Mouse (Mus musculus) limb, embryonic 13.5 days (tissue): ENCODE measurements around the gene Hat1. TPM values are rescaled to one million over a fixed set of nuclear protein-coding genes. Genes with fewer than 3 reads are reported as not detected.

Source experiments
- ATAC-seq: fragments of 200-750 bp; cut with Nextera tagmentation; 2 replicates; pipeline ENCODE4 v1.8.0; 2017; ENCODE audit warnings: low read depth, moderate number of reproducible peaks, moderate TSS enrichment; ENCODE audit not compliant: low FRiP score
- H3K27ac ChIP-seq: fragments of 300-500 bp; sonication (generic); 2 replicates; pipeline ENCODE4 v1.5.1; 2015; ENCODE audit warnings: inconsistent platforms, mild to moderate bottlenecking, moderate library complexity
- H3K27me3 ChIP-seq: fragments of 300-500 bp; sonication (generic); 2 replicates; pipeline ENCODE4 v1.6.1; 2015; ENCODE audit warnings: mild to moderate bottlenecking, inconsistent platforms
- H3K36me3 ChIP-seq: fragments of 300-500 bp; sonication (generic); 2 replicates; pipeline ENCODE4 v1.6.1; 2015; ENCODE audit warnings: inconsistent platforms, mild to moderate bottlenecking, moderate library complexity
- H3K4me1 ChIP-seq: fragments of 300-500 bp; sonication (generic); 2 replicates; pipeline ENCODE4 v1.6.1; 2015; ENCODE audit warnings: inconsistent platforms
- H3K4me2 ChIP-seq: fragments of 300-500 bp; sonication (generic); replicated peaks from 2 replicates; pipeline ENCODE4 v1.6.1; 2015; ENCODE audit warnings: inconsistent platforms, mild to moderate bottlenecking, moderate library complexity
- H3K4me3 ChIP-seq: fragments of 300-500 bp; sonication (generic); 2 replicates; pipeline ENCODE4 v1.5.1; 2015; ENCODE audit warnings: moderate library complexity, mild to moderate bottlenecking, inconsistent platforms
- H3K9ac ChIP-seq: fragments of 300-500 bp; sonication (generic); 2 replicates; pipeline ENCODE4 v1.6.1; 2015; ENCODE audit warnings: mild to moderate bottlenecking, inconsistent platforms
- H3K9me3 ChIP-seq: fragments of 300-500 bp; sonication (generic); 2 replicates; pipeline ENCODE4 v1.6.1; 2016; ENCODE audit warnings: inconsistent platforms
- WGBS: fragments of 180-500 bp; shearing (Covaris S2); methylation state at CpG from one replicate; pipeline ENCODE4 v1.1.7; 2015; 5-methylcytosine and 5-hydroxymethylcytosine counted together
- polyA plus RNA-seq: library from polyadenylated mRNA; unstranded; fragments of >200 nt; fragmentation: Nextera tagmentation; extraction: Ambion mirVana; gene quantifications from 2 replicates; pipeline ENCODE4 v1.2.1, GENCODE M21; 2015

Gene Hat1
- 120 and 122 TPM in 2 replicates for polyA plus RNA-seq

DNA sequence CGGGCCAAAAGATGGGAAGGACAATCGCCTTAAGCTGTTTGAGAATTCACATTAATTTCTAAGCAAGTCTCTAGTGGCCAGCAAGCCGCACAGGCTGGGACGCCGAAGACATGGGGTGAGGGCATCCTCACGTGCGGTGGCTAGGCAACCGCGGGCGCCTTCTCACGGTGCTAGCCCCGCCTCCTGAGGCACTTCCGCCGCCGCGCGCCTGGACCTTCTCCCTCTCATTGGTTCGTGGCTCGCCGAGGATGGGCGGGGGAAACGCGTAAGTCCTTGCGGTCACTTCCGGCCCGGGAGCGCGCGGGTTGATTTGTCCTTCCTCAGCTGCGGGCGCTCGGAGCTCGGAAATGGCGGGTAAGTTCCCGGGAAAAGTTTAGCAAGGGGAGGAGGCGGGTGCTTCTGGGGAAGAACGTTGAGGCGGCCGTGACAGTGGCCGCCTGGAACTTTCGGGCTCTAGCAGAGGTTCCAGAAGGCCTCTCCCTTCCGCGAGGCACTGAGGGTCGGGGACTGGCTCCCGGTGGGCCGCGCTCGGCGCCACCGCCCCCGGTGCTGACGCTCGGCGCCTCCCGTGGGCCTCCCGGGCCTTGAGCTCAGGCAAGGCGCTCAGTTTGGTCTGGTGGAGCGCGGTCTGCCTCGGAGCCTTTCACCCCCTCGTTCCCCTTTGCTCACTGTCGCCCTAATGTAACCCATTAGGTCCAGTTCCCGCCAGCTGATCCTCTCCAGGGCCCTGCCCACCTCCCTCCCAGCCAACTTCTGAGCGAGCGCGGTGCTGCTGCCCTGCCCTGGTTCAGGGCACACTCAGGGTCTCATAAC is at the start of gene Hat1:
Gene Hat1 (plus strand): TSS at position 8 of the 813 bp plus-strand sequence.
- H3K27me3 ChIP-seq = no peaks in the 10 kb centered on the region
- H3K9me3 ChIP-seq = no peaks in the 10 kb centered on the region
- peak within 1 kb of the TSS; percentile 92 for H3K9ac ChIP-seq
- WGBS = under 1% methylated on average over 66 of the region's 66 CpGs
- H3K4me3 ChIP-seq = peak within 1 kb of the TSS; percentile 90
- H3K4me1 ChIP-seq = peaks cover 10% of the 10 kb centered on the region
- H3K4me2 ChIP-seq = peak within 1 kb of the TSS; percentile 81
- H3K27ac ChIP-seq = peak within 1 kb of the TSS; percentile 81; the same call in 1 of the 2 replicates
- H3K36me3 ChIP-seq = peaks cover 21% of the 10 kb centered on the region
- ATAC-seq = peak; percentile 99

DNA sequence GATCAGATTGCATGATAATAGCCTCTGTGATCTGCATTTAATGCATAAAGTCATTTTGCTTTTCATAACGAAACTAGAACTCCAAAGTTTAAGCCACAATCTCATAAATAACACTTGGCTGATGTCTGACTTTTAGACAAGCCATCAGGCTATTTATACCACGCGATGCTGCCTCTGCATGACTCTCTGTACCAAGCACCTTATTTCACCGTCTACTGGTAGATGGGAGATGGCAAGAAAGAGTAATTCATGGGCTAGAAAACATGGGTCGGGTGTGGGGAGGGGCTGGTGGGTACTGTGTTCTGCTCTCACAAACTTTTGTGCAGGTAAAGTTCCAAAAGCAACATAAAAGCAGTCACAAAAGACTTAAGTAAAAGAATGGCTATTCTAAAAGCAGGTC is 48.6 kb upstream of the Hat1 start:
- no peaks in the 10 kb centered on the region for H3K27me3 ChIP-seq

GRCm38 (mm10) chr2:71343884-71344640 is 44.7 kb upstream of the Hat1 start:
- no peak for ATAC-seq
- H3K4me1 ChIP-seq = no peaks in the 10 kb centered on the region
- no peak overlapping the region for H3K9ac ChIP-seq
- peaks cover 6% of the 10 kb centered on the region; the same call in 1 of the 2 replicates for H3K9me3 ChIP-seq
- WGBS = 94% methylated on average over 10 of the region's 10 CpGs
- H3K27ac ChIP-seq = no peak overlapping the region
- peaks cover 23% of the 10 kb centered on the region for H3K36me3 ChIP-seq
- H3K27me3 ChIP-seq = no peaks in the 10 kb centered on the region
- no peak overlapping the region for H3K4me2 ChIP-seq
- no peak overlapping the region for H3K4me3 ChIP-seq

More for the DNA sequence above, 48.6 kb upstream of the Hat1 start:
- Histone ChIP-seq H3K36me3 (peaks cover 23% of the 10 kb centered on the region), H3K27ac (no peak overlapping the region), H3K4me1 (no peaks in the 10 kb centered on the region), H3K9ac (no peak overlapping the region), H3K4me3 (no peak overlapping the region), H3K9me3 (peaks cover 6% of the 10 kb centered on the region; the same call in 1 of the 2 replicates), H3K4me2 (no peak overlapping the region)
- ATAC-seq = no peak
- 83% methylated on average over 5 of the region's 5 CpGs for WGBS

DNA sequence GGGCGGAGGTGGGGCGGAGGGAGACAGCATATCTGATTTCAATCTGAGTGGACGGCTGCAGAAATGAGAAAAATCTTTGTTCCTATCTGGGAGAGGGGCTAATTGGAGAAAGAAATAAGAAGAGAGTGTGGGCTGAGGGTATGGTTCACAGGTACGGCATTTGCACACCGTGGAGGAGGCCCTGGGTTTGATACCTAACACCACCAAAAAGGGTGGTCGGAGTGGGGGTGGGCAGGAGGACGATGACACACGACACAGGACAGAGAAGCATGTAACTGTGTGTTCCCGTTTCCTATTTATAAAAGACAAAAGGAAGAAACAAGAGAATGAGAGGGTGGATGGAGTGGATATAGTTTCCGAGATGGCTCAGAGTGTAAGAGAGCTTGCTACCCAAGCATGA is 41.6 kb upstream of the Hat1 start:
- H3K36me3 ChIP-seq = peaks cover 20% of the 10 kb centered on the region
- WGBS = 82% methylated on average over 10 of the region's 10 CpGs
- no peak overlapping the region for H3K9ac ChIP-seq
- no peak overlapping the region for H3K4me3 ChIP-seq
- H3K27ac ChIP-seq = no peak overlapping the region
- no peaks in the 10 kb centered on the region for H3K4me1 ChIP-seq
- no peaks in the 10 kb centered on the region for H3K27me3 ChIP-seq
- no peak for ATAC-seq
- H3K9me3 ChIP-seq = peaks cover 6% of the 10 kb centered on the region; the same call in 1 of the 2 replicates
- H3K4me2 ChIP-seq = no peak overlapping the region

DNA sequence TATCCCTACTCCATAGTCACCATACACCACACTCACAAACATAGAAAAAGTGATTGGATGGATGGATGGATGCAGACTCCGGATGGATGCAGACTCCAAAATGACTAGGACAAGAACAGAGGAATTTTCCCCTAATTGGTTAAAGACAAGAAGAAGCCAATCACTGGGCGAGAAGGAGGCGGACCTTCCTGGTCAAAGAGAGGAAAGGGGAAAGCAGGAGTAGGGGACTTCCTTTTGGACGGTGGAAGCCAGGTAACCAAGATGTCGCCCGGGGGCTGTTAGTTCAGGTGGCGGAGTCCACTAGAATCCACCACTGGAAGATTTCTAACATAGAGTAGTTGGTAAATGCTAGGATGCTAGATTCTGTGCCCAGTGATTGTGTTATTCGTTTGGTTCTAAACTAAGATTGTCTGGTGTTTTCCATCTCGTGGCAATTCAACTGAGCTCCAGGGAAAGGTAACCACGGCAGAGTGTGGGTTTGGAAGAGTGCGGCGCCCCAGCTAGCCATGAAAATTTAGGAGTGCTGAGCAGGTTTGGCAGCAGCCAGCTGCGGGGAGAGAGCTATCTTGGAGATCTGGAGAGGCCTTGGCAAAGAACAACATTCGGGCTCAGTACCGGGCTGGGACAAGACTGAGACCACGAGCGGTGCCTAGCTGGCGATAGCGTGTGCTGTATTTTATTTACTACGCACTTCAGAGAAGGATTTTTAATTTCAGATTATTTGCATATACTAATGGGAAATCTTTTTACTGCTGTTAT is 40.8 kb upstream of the Hat1 start:
- Histone ChIP-seq H3K36me3 (peaks cover 13% of the 10 kb centered on the region), H3K9me3 (peaks cover 6% of the 10 kb centered on the region; the same call in 1 of the 2 replicates), H3K9ac (no peak overlapping the region), H3K4me1 (no peaks in the 10 kb centered on the region), H3K4me2 (no peak overlapping the region), H3K4me3 (no peak overlapping the region), H3K27ac (no peak overlapping the region), H3K27me3 (no peaks in the 10 kb centered on the region)
- 92% methylated on average over 20 of the region's 20 CpGs for WGBS
- no peak for ATAC-seq

- no peaks in the 10 kb centered on the region for H3K4me1 ChIP-seq
- H3K4me3 ChIP-seq = no peak overlapping the region
- peaks cover 2% of the 10 kb centered on the region; the same call in 1 of the 2 replicates for H3K9me3 ChIP-seq
- no peak overlapping the region for H3K4me2 ChIP-seq
- no peak overlapping the region for H3K9ac ChIP-seq
- no peaks in the 10 kb centered on the region for H3K36me3 ChIP-seq
- no peaks in the 10 kb centered on the region for H3K27me3 ChIP-seq
- WGBS = 64% methylated on average over 2 of the region's 2 CpGs
- H3K27ac ChIP-seq = no peak overlapping the region
- no peak for ATAC-seq
These were observed 39.2 kb upstream of the Hat1 start for GRCm38 (mm10) chr2:71349511-71349910.

DNA sequence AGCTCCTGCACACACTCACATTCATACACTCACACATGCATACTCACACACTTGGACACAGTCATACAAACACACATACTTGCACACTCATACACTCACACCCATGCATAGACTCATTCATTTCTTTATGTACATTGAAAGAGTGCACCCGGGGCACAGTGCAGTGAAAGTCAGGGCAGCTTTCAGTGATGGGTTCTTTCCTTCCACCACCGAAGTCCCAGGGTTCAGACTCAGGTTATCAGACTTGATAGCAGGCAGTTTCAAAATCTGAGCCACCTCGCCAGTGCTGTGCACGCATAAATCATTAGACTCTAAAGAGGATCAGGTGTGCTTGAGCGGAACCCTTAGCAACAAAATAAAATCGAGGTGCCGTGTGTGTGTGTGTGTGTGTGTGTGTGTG is 38.6 kb upstream of the Hat1 start:
- Histone ChIP-seq H3K4me1 (0 out of 2 replicates have a peak, but pooled peaks cover 2% of the 10 kb centered on the region), H3K36me3 (no peaks in the 10 kb centered on the region), H3K9ac (no peak overlapping the region), H3K9me3 (no peaks in the 10 kb centered on the region), H3K4me3 (no peak overlapping the region), H3K4me2 (no peak overlapping the region), H3K27me3 (no peaks in the 10 kb centered on the region), H3K27ac (no peak overlapping the region)
- ATAC-seq = no peak
- WGBS = 80% methylated on average over 7 of the region's 7 CpGs

GRCm38 (mm10) chr2:71350904-71351726 is 37.6 kb upstream of the Hat1 start:
- ATAC-seq = no peak
- H3K36me3 ChIP-seq = no peaks in the 10 kb centered on the region
- no peak overlapping the region for H3K4me2 ChIP-seq
- no peak overlapping the region for H3K4me3 ChIP-seq
- H3K27ac ChIP-seq = no peak overlapping the region
- WGBS = 86% methylated on average over 11 of the region's 11 CpGs
- H3K9ac ChIP-seq = no peak overlapping the region
- H3K4me1 ChIP-seq = 0 out of 2 replicates have a peak, but pooled peaks cover 2% of the 10 kb centered on the region
- no peaks in the 10 kb centered on the region for H3K27me3 ChIP-seq
- H3K9me3 ChIP-seq = no peaks in the 10 kb centered on the region

DNA sequence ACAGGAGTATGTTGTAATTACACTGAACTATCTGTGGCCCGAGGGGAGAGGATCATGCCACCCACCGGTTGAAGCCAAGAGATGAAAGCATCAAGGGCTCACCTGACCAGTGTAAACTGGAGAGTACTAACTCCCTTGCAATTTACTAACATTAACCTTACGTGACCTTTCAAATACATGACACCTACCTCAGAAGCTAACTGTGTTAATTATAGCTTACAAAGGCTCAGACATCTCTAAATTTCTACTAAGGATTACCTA is 37.1 kb upstream of the Hat1 start:
- no peak overlapping the region for H3K4me2 ChIP-seq
- no peaks in the 10 kb centered on the region for H3K27me3 ChIP-seq
- no peak overlapping the region for H3K4me3 ChIP-seq
- H3K9ac ChIP-seq = no peak overlapping the region
- 0 out of 2 replicates have a peak, but pooled peaks cover 2% of the 10 kb centered on the region for H3K4me1 ChIP-seq
- H3K36me3 ChIP-seq = no peaks in the 10 kb centered on the region
- no peaks in the 10 kb centered on the region for H3K9me3 ChIP-seq
- WGBS = 71% methylated on average over 3 of the region's 3 CpGs
- no peak for ATAC-seq
- no peak overlapping the region for H3K27ac ChIP-seq

- Histone ChIP-seq H3K4me2 (no peak overlapping the region), H3K27ac (no peak overlapping the region), H3K4me3 (no peak overlapping the region), H3K36me3 (peaks cover 5% of the 10 kb centered on the region), H3K9ac (no peak overlapping the region), H3K9me3 (no peaks in the 10 kb centered on the region), H3K27me3 (no peaks in the 10 kb centered on the region), H3K4me1 (0 out of 2 replicates have a peak, but pooled peaks cover 2% of the 10 kb centered on the region)
- no peak for ATAC-seq
- WGBS = 55% methylated on average over 10 of the region's 10 CpGs
These were observed 35.3 kb upstream of the Hat1 start for GRCm38 (mm10) chr2:71353306-71354054.

GRCm38 (mm10) chr2:71354055-71354425 is 34.7 kb upstream of the Hat1 start:
- Histone ChIP-seq H3K4me3 (no peak overlapping the region), H3K27me3 (no peaks in the 10 kb centered on the region), H3K9ac (no peak overlapping the region), H3K9me3 (no peaks in the 10 kb centered on the region), H3K27ac (no peak overlapping the region), H3K4me1 (0 out of 2 replicates have a peak, but pooled peaks cover 2% of the 10 kb centered on the region), H3K36me3 (peaks cover 6% of the 10 kb centered on the region), H3K4me2 (no peak overlapping the region)
- ATAC-seq = no peak
- 69% methylated on average over 5 of the region's 5 CpGs for WGBS
